Mouse (Mus musculus): ENCODE measurements at regions not wholly inside any gene's neighbourhood (a gene's known extent, or its start where the extent isn't known, plus 50 kb on each side); places are given as distances from the start of the nearest gene placed in this dataset.

DNA sequence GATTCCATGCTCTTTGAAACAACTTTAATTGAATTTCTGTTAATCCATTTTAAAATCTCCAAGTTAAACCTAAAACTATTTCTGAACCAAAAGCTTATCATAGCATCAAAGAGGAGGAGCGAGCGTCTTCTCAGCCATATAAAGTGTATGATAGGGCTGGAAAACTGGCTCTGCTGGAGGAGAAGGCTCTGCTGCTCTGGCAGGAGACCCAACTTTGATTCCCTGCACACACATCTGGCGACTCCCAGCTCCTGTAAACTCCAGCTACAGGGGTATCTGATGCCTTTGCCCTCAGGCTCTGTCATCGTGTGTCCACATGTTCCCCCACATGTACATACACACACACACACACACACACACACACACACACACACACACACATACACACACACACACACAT lies 479.0 kb downstream of the Etnk1 start:
- TF ChIP-seq POU5F1 (IDR thresholded peaks at IDR 0.05; ENCODE audit: borderline replicate concordance, low read length) (no peak), CTCF (conservative IDR thresholded peaks at IDR 0.05; ENCODE audit: low read length) (no peak), NANOG (IDR thresholded peaks at IDR 0.05; ENCODE audit: borderline replicate concordance, low read length) (no peak)
- Histone ChIP-seq H3K36me3 (ENCODE audit: insufficient read depth, low read length) (no peaks in the 10 kb centered on the region), H3K4me1 (replicated peaks; ENCODE audit: low read depth, low read length) (no peaks in the 10 kb centered on the region), H3K4me3 (replicated peaks; ENCODE audit: low read length) (no peak overlapping the region), H3K27me3 (ENCODE audit: insufficient read depth, low read length) (no peaks in the 10 kb centered on the region), H3K9me3 (ENCODE audit: low read length) (no peaks in the 10 kb centered on the region)

DNA sequence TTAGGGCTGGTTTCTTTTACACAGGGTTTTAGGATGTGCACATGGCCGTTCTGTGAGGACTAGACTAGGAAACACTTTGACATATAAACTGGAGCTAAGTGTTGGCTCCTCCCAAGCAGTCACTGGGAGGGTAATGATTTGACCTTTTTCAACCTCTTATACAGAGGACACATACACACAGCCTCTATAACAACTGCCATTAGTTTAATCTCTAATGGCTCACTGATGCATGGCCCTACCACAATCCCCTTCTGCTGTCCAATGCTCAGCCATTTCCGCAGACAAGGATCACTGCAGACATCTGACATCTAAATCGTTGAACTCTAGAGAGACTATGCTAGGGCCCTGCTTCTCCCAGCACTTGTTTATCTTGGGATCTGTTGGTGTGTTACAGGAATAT lies 481.5 kb downstream of the Etnk1 start:
- no peaks in the 10 kb centered on the region for H3K27me3 ChIP-seq (ENCODE audit: insufficient read depth, low read length)
- TF ChIP-seq NANOG (IDR thresholded peaks at IDR 0.05; ENCODE audit: borderline replicate concordance, low read length) (no peak), CTCF (conservative IDR thresholded peaks at IDR 0.05; ENCODE audit: low read length) (no peak), POU5F1 (IDR thresholded peaks at IDR 0.05; ENCODE audit: borderline replicate concordance, low read length) (no peak)
- no peaks in the 10 kb centered on the region for H3K36me3 ChIP-seq (ENCODE audit: insufficient read depth, low read length)
- H3K4me1 ChIP-seq (replicated peaks; ENCODE audit: low read depth, low read length) = no peaks in the 10 kb centered on the region
- peaks cover 17% of the 10 kb centered on the region for H3K9me3 ChIP-seq (ENCODE audit: low read length)
- H3K4me3 ChIP-seq (replicated peaks; ENCODE audit: low read length) = no peak overlapping the region

DNA sequence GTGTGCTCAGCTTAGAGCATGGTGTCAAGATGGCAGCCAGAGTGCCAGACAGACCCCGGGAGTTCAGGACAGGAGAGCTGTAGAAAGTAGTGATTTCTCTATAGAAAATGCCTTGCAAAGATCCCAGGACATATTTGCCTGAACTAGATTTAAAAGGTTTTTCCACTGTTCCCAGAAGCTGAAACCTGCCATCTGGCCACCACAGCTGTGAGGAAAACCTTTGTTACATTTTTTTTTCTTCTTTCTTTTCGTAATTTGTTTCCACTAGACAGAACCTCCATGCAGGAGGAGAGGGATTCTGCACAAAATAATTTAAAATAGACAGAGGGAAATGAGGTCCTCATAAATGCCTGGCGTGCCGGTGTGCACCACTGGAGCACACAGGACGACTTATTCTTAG lies 489.6 kb downstream of the Etnk1 start:
- no peak for TF ChIP-seq CTCF (conservative IDR thresholded peaks at IDR 0.05; ENCODE audit: low read length)
- no peak for TF ChIP-seq POU5F1 (IDR thresholded peaks at IDR 0.05; ENCODE audit: borderline replicate concordance, low read length)
- no peak for TF ChIP-seq NANOG (IDR thresholded peaks at IDR 0.05; ENCODE audit: borderline replicate concordance, low read length)
- Histone ChIP-seq H3K9me3 (ENCODE audit: low read length) (peaks cover 22% of the 10 kb centered on the region), H3K36me3 (ENCODE audit: insufficient read depth, low read length) (no peaks in the 10 kb centered on the region), H3K4me1 (replicated peaks; ENCODE audit: low read depth, low read length) (no peaks in the 10 kb centered on the region), H3K4me3 (replicated peaks; ENCODE audit: low read length) (no peak overlapping the region), H3K27me3 (ENCODE audit: insufficient read depth, low read length) (no peaks in the 10 kb centered on the region)

DNA sequence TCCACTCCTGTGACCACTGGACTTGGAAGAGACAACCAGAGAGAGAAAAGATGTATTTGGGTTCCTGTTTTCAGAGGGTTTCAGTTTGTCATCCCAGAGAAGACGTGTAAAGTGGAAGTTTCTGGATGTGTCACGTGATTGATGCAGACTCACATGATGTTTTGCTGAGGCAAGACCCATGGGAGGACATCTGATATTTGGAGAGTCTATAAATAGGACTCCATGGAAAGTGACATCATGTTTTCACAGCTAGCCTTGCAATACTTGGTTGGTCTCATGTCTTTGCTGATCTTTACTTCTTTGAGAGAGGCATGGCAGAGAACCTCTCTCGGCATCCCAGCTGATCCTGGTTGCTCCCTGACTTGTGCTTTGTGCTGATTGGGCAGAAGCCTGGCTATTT lies 493.8 kb downstream of the Etnk1 start:
- no peaks in the 10 kb centered on the region for H3K4me1 ChIP-seq (replicated peaks; ENCODE audit: low read depth, low read length)
- no peak overlapping the region for H3K4me3 ChIP-seq (replicated peaks; ENCODE audit: low read length)
- no peaks in the 10 kb centered on the region for H3K36me3 ChIP-seq (ENCODE audit: insufficient read depth, low read length)
- TF ChIP-seq POU5F1 (IDR thresholded peaks at IDR 0.05; ENCODE audit: borderline replicate concordance, low read length) (no peak), NANOG (IDR thresholded peaks at IDR 0.05; ENCODE audit: borderline replicate concordance, low read length) (no peak), CTCF (conservative IDR thresholded peaks at IDR 0.05; ENCODE audit: low read length) (no peak)
- no peaks in the 10 kb centered on the region for H3K9me3 ChIP-seq (ENCODE audit: low read length)
- H3K27me3 ChIP-seq (ENCODE audit: insufficient read depth, low read length) = no peaks in the 10 kb centered on the region

DNA sequence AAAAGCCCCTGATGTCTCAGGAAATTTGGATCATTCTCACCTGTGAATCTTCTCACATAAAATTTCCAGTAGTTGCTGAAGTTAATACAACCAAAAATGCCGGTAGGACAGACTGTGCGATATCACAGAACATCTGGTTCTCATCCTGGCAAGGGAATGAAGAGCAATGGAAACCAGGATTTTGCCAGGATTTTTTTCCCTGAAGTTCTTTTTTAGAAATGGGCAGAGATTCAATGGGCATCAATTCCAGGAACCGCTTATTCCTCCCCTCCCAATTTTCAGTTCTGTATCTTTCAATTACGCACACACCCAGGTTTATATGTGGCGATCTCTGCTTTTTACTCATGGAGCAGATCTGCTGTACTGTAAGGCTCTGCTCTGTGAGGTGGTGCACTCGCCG lies 496.3 kb downstream of the Etnk1 start:
- Histone ChIP-seq H3K36me3 (ENCODE audit: insufficient read depth, low read length) (no peaks in the 10 kb centered on the region), H3K4me3 (replicated peaks; ENCODE audit: low read length) (no peak overlapping the region), H3K9me3 (ENCODE audit: low read length) (no peaks in the 10 kb centered on the region), H3K27me3 (ENCODE audit: insufficient read depth, low read length) (no peaks in the 10 kb centered on the region), H3K4me1 (replicated peaks; ENCODE audit: low read depth, low read length) (no peaks in the 10 kb centered on the region)
- TF ChIP-seq NANOG (IDR thresholded peaks at IDR 0.05; ENCODE audit: borderline replicate concordance, low read length) (no peak), POU5F1 (IDR thresholded peaks at IDR 0.05; ENCODE audit: borderline replicate concordance, low read length) (no peak), CTCF (conservative IDR thresholded peaks at IDR 0.05; ENCODE audit: low read length) (no peak)

DNA sequence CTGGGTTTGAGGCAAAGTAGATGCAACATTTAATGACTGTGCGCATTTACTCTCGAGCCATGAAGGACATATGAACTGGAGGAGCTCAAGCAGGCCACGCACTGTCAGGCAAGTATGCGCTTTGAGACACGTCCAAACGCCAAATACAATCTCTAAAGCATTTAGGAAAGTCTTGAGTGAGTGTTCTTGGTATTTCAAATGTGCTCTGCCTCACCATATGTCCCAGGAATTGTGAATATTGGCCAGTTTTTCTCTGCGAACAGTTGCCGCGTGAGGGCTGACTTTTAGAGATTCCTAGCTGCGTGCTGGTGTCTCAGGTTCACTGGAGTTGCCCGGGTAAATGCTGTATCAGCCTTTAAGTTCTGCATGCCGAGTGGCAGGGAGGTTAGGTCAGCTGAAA lies 498.4 kb downstream of the Etnk1 start:
- H3K4me3 ChIP-seq (replicated peaks; ENCODE audit: low read length) = no peak overlapping the region
- no peaks in the 10 kb centered on the region for H3K4me1 ChIP-seq (replicated peaks; ENCODE audit: low read depth, low read length)
- TF ChIP-seq CTCF (conservative IDR thresholded peaks at IDR 0.05; ENCODE audit: low read length) = no peak
- TF ChIP-seq NANOG (IDR thresholded peaks at IDR 0.05; ENCODE audit: borderline replicate concordance, low read length) = no peak
- no peak for TF ChIP-seq POU5F1 (IDR thresholded peaks at IDR 0.05; ENCODE audit: borderline replicate concordance, low read length)
- H3K9me3 ChIP-seq (ENCODE audit: low read length) = no peaks in the 10 kb centered on the region
- H3K36me3 ChIP-seq (ENCODE audit: insufficient read depth, low read length) = no peaks in the 10 kb centered on the region
- H3K27me3 ChIP-seq (ENCODE audit: insufficient read depth, low read length) = no peaks in the 10 kb centered on the region

DNA sequence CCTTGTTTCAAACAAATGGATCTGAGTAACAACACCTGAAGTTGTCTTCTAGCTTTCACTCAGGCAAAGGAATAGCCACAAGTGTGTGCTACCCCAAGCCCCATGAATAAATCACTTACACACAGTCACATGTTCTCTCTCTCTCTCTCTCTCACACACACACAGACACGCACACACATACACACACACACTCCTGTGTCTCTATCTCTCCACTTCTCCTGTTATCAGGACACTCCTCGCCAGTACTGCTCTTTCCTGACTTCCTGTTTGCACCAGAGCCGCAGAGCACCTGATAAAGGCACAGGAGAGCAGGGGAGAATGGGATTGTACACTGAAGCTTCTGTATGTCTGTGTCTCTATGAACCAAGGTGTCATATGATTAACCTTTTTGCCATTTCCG lies 501.5 kb downstream of the Etnk1 start:
- H3K4me1 ChIP-seq (replicated peaks; ENCODE audit: low read depth, low read length) = no peaks in the 10 kb centered on the region
- no peak overlapping the region for H3K4me3 ChIP-seq (replicated peaks; ENCODE audit: low read length)
- H3K9me3 ChIP-seq (ENCODE audit: low read length) = no peaks in the 10 kb centered on the region
- H3K36me3 ChIP-seq (ENCODE audit: insufficient read depth, low read length) = no peaks in the 10 kb centered on the region
- TF ChIP-seq NANOG (IDR thresholded peaks at IDR 0.05; ENCODE audit: borderline replicate concordance, low read length) (no peak), CTCF (conservative IDR thresholded peaks at IDR 0.05; ENCODE audit: low read length) (no peak), POU5F1 (IDR thresholded peaks at IDR 0.05; ENCODE audit: borderline replicate concordance, low read length) (no peak)
- no peaks in the 10 kb centered on the region for H3K27me3 ChIP-seq (ENCODE audit: insufficient read depth, low read length)

DNA sequence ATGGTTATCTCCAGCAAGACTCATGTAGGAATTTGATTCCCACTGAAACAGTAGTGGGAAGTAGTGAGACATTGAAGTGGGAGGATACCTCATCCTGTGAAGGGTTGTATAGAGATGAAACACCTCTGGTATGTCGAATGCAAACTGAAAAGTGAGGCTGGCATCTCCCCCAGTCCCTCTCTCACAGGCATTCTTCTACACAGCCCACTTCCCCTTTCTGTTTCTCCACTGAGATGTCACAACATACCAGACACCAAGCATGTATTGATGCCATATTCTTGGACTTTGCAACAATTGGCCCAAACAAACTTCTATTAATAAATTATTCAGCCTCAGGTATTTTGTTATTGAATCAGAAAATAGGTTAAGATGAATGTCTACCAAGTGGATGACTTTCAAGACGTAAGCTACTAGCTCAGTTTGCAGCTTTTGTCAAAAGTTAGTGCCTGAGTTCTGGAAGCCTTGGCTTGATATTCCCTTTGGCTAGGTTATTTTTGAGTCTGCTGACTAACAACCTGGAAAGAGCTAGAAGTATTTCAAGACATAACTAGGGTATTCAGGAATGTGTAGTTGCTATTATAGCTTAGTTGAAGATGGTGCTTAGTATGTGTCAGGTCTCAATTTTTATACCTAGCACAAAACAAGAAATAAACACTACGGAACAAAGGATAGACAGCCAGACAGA lies 502.6 kb downstream of the Etnk1 start:
- H3K9me3 ChIP-seq (ENCODE audit: low read length) = no peaks in the 10 kb centered on the region
- H3K36me3 ChIP-seq (ENCODE audit: insufficient read depth, low read length) = no peaks in the 10 kb centered on the region
- no peak overlapping the region for H3K4me3 ChIP-seq (replicated peaks; ENCODE audit: low read length)
- H3K4me1 ChIP-seq (replicated peaks; ENCODE audit: low read depth, low read length) = no peaks in the 10 kb centered on the region
- no peak for TF ChIP-seq POU5F1 (IDR thresholded peaks at IDR 0.05; ENCODE audit: borderline replicate concordance, low read length)
- no peaks in the 10 kb centered on the region for H3K27me3 ChIP-seq (ENCODE audit: insufficient read depth, low read length)

DNA sequence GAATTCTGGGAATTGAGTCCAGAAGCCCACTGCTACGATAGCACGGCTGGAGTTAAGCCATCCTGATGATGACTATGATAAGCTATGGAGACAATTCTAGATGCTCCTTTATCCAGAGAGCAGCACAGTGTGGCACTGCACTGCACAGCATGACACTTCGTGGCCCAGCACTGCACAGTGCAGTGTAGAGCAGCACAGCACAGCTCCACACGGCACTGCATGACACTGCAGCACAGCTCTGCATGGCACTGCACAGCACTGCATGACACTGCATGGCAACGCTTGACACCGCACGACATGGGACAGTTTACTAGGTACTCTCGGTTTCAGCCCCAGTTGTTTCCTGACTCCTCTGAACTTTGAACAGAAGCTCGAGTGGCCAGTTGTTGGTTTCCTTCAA lies 523.1 kb downstream of the Etnk1 start:
- Histone ChIP-seq H3K4me1 (replicated peaks; ENCODE audit: low read depth, low read length) (no peaks in the 10 kb centered on the region), H3K27me3 (ENCODE audit: insufficient read depth, low read length) (no peaks in the 10 kb centered on the region), H3K4me3 (replicated peaks; ENCODE audit: low read length) (no peak overlapping the region), H3K9me3 (ENCODE audit: low read length) (0 out of 2 replicates have a peak, but pooled peaks cover 4% of the 10 kb centered on the region), H3K36me3 (ENCODE audit: insufficient read depth, low read length) (no peaks in the 10 kb centered on the region)
- TF ChIP-seq NANOG (IDR thresholded peaks at IDR 0.05; ENCODE audit: borderline replicate concordance, low read length) = no peak
- TF ChIP-seq POU5F1 (IDR thresholded peaks at IDR 0.05; ENCODE audit: borderline replicate concordance, low read length) = no peak
- no peak for TF ChIP-seq CTCF (conservative IDR thresholded peaks at IDR 0.05; ENCODE audit: low read length)
